Mouse (Mus musculus): Measurements from ENCODE around the gene Cops3. TPM values are rescaled to one million over a fixed set of nuclear protein-coding genes. Genes with fewer than 3 reads are reported as not detected.
A peak's percentile ranks its signal among the peaks of the same experiment; 100 is the strongest.

Gene Cops3
- polyA plus RNA-seq, 1 experiment, result 43.1 TPM

DNA sequence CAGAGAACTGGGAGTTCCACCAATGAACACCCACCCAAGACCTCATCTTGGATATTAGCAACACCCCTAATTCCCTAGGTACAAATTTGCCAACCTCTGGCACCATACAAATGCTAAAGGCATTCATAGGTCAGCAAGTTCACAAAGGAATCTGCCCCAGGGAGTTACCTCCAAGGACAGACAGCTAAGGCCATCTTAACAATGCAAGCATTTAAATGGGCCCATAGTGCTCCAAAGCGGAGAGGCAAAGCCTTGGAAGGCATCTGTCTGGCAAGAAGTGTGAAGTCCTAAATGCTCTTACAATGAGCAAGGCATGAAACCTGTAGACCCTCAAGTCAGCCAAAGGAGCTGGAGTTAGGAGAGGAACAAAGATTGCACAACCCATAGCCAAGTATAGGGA is 25.3 kb downstream of the Cops3 start:
- Histone ChIP-seq H3K27ac (ENCODE audit: insufficient read depth, low read depth, low read length) (no peak overlapping the region), H3K4me1 (ENCODE audit: control insufficient read depth, insufficient read depth, low read length) (peaks cover 32% of the 10 kb centered on the region), H3K4me3 (ENCODE audit: insufficient read depth, low read length) (no peak overlapping the region)
- no peak for TF ChIP-seq POLR2A (IDR thresholded peaks at IDR 0.05; ENCODE audit: borderline replicate concordance, low read depth, low read length)
- TF ChIP-seq CTCF (IDR thresholded peaks at IDR 0.05; ENCODE audit: low read depth, low read length), result no peak

DNA sequence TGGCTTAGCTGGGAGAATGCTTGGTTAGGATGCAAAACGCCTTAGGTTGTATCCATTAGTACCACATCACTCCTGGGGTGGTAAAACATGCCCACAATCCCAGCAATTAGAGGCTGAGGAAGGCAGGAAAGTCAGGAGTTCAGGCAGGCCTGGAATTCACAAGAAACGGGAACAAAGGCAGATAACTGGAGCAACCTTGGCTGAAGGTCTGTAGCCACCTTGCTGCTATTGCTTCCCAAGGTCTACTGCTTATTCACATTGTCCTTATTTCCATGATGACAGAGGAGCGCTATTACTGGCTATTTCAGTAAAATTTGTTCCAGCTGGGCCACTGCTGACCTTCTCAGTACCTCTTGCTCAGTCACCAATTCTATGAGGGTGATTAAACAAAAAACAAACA is 26.4 kb downstream of the Cops3 start:
- no peak for TF ChIP-seq POLR2A (IDR thresholded peaks at IDR 0.05; ENCODE audit: borderline replicate concordance, low read depth, low read length)
- TF ChIP-seq CTCF (IDR thresholded peaks at IDR 0.05; ENCODE audit: low read depth, low read length), result no peak
- Histone ChIP-seq H3K4me3 (ENCODE audit: insufficient read depth, low read length) (no peak overlapping the region), H3K27ac (ENCODE audit: insufficient read depth, low read depth, low read length) (no peak overlapping the region), H3K4me1 (ENCODE audit: control insufficient read depth, insufficient read depth, low read length) (peaks cover 28% of the 10 kb centered on the region)

GRCm38 (mm10) chr11:59811211-59811610 is 28.4 kb downstream of the Cops3 start:
- Histone ChIP-seq H3K4me3 (ENCODE audit: insufficient read depth, low read length) (peak overlapping the region; percentile 94), H3K27ac (ENCODE audit: insufficient read depth, low read depth, low read length) (peak overlapping the region; percentile 97), H3K4me1 (ENCODE audit: control insufficient read depth, insufficient read depth, low read length) (peaks cover 39% of the 10 kb centered on the region)
- TF ChIP-seq POLR2A (IDR thresholded peaks at IDR 0.05; ENCODE audit: borderline replicate concordance, low read depth, low read length) (no peak), CTCF (IDR thresholded peaks at IDR 0.05; ENCODE audit: low read depth, low read length) (no peak)

- peak overlapping the region; percentile 94 for H3K4me3 ChIP-seq (ENCODE audit: insufficient read depth, low read length)
- TF ChIP-seq POLR2A (IDR thresholded peaks at IDR 0.05; ENCODE audit: borderline replicate concordance, low read depth, low read length) (no peak), CTCF (IDR thresholded peaks at IDR 0.05; ENCODE audit: low read depth, low read length) (no peak)
- peaks cover 41% of the 10 kb centered on the region for H3K4me1 ChIP-seq (ENCODE audit: control insufficient read depth, insufficient read depth, low read length)
- H3K27ac ChIP-seq (ENCODE audit: insufficient read depth, low read depth, low read length), result peak overlapping the region; percentile 97
These were observed 29.0 kb downstream of the Cops3 start for GRCm38 (mm10) chr11:59810480-59811158.

GRCm38 (mm10) chr11:59809670-59810474 is 29.8 kb downstream of the Cops3 start, which contains the start of gene Flcn:
TSS of gene Flcn (minus strand) at chr11:59810016.
- peak within 1 kb of the TSS; percentile 94 for H3K4me3 ChIP-seq (ENCODE audit: insufficient read depth, low read length)
- H3K4me1 ChIP-seq (ENCODE audit: control insufficient read depth, insufficient read depth, low read length), result peaks cover 40% of the 10 kb centered on the region
- H3K27ac ChIP-seq (ENCODE audit: insufficient read depth, low read depth, low read length), result peak within 1 kb of the TSS; percentile 97
- no peak for TF ChIP-seq CTCF (IDR thresholded peaks at IDR 0.05; ENCODE audit: low read depth, low read length)
- peak; percentile 91; the same call in 1 of the 2 replicates for TF ChIP-seq POLR2A (IDR thresholded peaks at IDR 0.05; ENCODE audit: borderline replicate concordance, low read depth, low read length)

GRCm38 (mm10) chr11:59809071-59809669 is 30.5 kb downstream of the Cops3 start:
- Histone ChIP-seq H3K27ac (ENCODE audit: insufficient read depth, low read depth, low read length) (peak overlapping the region; percentile 97), H3K4me3 (ENCODE audit: insufficient read depth, low read length) (peak overlapping the region; percentile 94), H3K4me1 (ENCODE audit: control insufficient read depth, insufficient read depth, low read length) (peaks cover 33% of the 10 kb centered on the region)
- TF ChIP-seq CTCF (IDR thresholded peaks at IDR 0.05; ENCODE audit: low read depth, low read length) (no peak), POLR2A (IDR thresholded peaks at IDR 0.05; ENCODE audit: borderline replicate concordance, low read depth, low read length) (no peak)

DNA sequence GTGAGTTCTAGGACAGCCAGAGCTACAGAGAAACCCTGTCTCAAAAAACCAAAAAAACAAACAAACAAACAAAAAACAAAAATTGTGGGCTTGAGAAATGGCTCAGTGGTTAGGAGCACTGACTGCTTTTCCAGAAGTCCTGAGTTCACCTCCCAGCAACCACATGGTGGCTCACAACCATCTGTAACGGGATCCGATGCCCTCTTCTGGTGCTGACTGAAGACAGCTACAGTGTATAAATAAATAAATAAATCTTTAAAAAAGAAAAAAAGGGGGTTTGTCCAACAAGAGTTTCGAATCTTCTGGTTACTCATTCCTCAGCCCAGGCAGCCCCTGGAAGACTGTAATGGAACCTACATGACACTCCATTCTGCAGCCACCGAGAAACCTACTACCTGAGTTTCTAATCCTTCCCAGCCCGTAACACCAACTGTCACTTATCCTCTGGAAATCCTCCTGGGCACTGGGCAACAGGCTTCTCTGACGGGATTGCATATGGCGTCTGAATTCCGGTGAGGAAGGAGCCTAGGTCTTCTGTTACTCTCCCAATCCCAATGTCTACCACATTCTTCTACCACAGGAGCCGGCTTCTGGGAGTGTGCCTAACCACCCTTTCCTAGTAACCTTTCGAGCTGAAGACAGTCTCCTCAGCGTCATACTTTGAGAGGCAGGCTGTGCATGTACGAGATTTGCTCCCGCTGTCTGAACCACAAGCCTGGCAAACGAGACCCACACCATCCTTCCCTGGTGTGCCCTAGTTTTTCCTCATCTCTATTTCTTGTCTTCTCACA is 31.3 kb downstream of the Cops3 start:
- peak overlapping the region; percentile 67 for H3K27ac ChIP-seq (ENCODE audit: insufficient read depth, low read depth, low read length)
- peaks cover 30% of the 10 kb centered on the region for H3K4me1 ChIP-seq (ENCODE audit: control insufficient read depth, insufficient read depth, low read length)
- TF ChIP-seq CTCF (IDR thresholded peaks at IDR 0.05; ENCODE audit: low read depth, low read length) (0 out of 2 replicates have a peak, but pooled peaks have one; percentile 18), POLR2A (IDR thresholded peaks at IDR 0.05; ENCODE audit: borderline replicate concordance, low read depth, low read length) (no peak)
- peak overlapping the region; percentile 94 for H3K4me3 ChIP-seq (ENCODE audit: insufficient read depth, low read length)

DNA sequence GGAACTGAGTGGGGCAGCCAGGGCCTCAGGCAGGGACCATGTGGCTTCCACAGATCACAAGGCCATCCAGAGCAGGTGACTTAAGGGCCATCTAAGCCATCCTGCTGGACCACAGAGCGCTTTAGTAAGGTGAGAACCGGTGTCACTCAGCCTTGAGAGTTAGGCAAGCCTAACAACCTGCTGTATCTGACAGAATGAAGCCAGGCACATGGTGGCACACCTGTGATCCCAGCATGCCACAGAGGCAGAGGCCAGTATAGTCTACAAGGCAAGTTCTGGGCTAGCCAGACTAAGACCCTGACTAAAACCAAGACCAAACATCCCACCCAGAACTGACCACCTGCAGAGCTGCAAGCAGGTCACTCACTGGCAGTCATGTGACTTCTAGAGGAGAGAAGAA is 34.0 kb downstream of the Cops3 start:
- Histone ChIP-seq H3K4me3 (ENCODE audit: insufficient read depth, low read length) (no peak overlapping the region), H3K27ac (ENCODE audit: insufficient read depth, low read depth, low read length) (no peak overlapping the region), H3K4me1 (ENCODE audit: control insufficient read depth, insufficient read depth, low read length) (peaks cover 19% of the 10 kb centered on the region)

DNA sequence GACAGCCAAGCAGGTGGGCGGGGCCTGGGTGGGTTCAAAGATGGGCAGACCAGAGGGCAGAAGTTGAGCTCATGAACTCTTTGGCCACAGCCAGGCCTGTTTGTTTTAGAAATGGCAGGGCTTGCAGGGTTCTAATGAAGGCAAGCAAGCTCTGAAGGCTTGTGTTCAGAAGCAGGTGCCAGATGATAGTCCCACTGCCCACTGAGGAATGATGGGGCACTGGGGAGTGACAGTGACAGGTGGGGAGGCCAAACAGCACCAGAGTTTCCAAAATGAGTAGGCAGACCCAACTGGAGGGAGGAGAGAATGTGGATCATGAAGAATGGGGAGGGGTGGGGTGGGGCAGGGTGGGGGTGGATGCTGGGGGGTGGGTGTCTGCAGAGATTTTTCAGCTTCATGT is 34.4 kb downstream of the Cops3 start:
- peaks cover 19% of the 10 kb centered on the region for H3K4me1 ChIP-seq (ENCODE audit: control insufficient read depth, insufficient read depth, low read length)
- TF ChIP-seq POLR2A (IDR thresholded peaks at IDR 0.05; ENCODE audit: borderline replicate concordance, low read depth, low read length) (no peak), CTCF (IDR thresholded peaks at IDR 0.05; ENCODE audit: low read depth, low read length) (no peak)

More for the DNA sequence above, 34.0 kb downstream of the Cops3 start:
- TF ChIP-seq POLR2A (IDR thresholded peaks at IDR 0.05; ENCODE audit: borderline replicate concordance, low read depth, low read length) (no peak), CTCF (IDR thresholded peaks at IDR 0.05; ENCODE audit: low read depth, low read length) (no peak)

More for the DNA sequence above, 34.4 kb downstream of the Cops3 start:
- H3K4me3 ChIP-seq (ENCODE audit: insufficient read depth, low read length), result no peak overlapping the region
- no peak overlapping the region for H3K27ac ChIP-seq (ENCODE audit: insufficient read depth, low read depth, low read length)

Measured in bone marrow macrophage, adult 2 months (primary cell).